Mouse (Mus musculus) adrenal gland, adult 2 months (tissue): Measurements from ENCODE around the gene Ikbip. TPM values are rescaled to one million over a fixed set of nuclear protein-coding genes. Genes with fewer than 3 reads are reported as not detected.
A peak's percentile ranks its signal among the peaks of the same experiment; 100 is the strongest.

ENCODE experiments used
- DNase-seq: peaks from one replicate; pipeline ENCODE4 v3.0.0; 2021
- long read RNA-seq: library from polyadenylated mRNA; stranded (forward); transcript quantifications from one replicate; pipeline ENCODE4 v2.0.0, GENCODE M21; 2021
- polyA plus RNA-seq: library from polyadenylated mRNA; depleted of rRNA; stranded (reverse); fragments of >200 nt; gene quantifications from 2 replicates; pipeline ENCODE4 v1.2.3, GENCODE M21; 2012; rRNA removed
- total RNA-seq, 2 experiments: library from RNA; stranded (reverse); gene quantifications; 2 replicates each; pipeline ENCODE4 v1.2.3; 2021

The Ikbip gene
- 10 to 100 TPM; 33.1 to 43.7 TPM for total RNA-seq
- polyA plus RNA-seq = 1.2 and 2.2 TPM in 2 replicates
- long read RNA-seq, transcript Ikbip-202 (3 exons, 1,328 nt) = major isoform, 9 of 17 reads
- long read RNA-seq, transcript Ikbip-201 (3 exons, 3,232 nt) = minor isoform, 6 of 17 reads
- long read RNA-seq, partial matches to known transcripts = 0 of 17 reads
- long read RNA-seq, other reads (novel, unspliced or antisense) = 2 of 17 reads

DNA sequence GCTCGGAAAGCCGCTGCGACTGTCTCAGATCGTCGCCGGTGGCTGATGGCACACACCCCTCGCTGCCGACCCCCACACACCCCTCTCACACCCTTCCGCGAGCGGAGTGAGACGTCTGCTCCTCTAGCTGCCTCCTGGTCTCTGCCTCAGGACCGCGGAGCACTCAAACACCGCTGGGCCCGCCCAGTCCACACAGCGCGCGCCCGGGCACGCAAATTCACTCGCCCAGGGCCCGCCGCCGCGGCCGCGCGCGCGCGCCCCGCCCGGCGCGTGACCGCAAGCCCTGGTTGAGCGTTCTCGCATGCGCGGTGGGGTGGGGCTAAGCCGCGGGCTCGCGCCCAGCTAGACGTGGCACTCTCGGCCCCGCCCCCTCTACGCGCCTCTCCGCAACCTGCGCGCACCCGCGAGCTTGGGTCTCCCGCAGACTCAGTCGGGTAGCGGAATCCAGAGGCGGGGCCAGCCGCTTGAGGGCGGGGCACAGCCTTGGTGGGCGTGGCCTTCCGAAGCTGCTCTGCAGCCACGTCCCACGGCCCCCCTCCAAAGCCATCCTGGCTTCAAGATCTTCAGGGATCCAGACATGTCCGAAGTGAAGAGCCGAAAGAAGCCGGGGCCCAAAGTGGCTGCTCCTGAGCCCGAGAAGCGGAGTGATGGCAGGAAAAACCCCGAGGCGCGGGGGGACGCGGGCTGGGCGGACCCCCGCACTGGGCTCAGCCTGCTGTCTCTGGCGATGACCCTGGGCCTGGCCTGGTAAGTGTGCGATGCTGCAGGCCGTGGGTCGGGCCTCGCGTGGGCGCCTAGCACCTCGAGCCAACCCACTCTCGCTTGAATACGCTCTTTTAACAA, at the start of gene Ikbip, which contains the start of gene Apaf1:
Gene Ikbip (plus strand): TSS at position 391 of the 843 bp plus-strand sequence.
Gene Apaf1 (minus strand): TSS at position 221 of the 843 bp plus-strand sequence.
- peak; percentile 100 for DNase-seq

DNA sequence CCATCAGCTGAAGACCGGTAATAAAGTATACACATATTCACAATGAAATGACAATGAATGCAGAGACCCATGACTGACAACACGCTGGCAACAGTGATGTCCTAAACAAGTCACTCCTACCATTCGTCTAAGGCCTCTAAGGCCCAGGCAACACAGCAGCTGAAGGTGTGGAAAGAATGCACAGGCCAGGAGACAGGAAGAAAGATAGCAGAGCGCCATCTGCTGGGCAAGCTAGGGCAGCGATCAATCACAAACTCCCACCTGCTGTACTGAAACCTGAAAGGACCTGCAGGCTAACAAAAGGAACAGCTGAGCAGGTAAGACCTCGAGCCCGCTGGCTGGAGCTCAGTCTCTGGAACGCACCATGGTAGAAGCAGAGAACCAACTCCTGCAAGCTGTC, 48.8 kb upstream of the Ikbip start:
- DNase-seq = peak; percentile 43

DNA sequence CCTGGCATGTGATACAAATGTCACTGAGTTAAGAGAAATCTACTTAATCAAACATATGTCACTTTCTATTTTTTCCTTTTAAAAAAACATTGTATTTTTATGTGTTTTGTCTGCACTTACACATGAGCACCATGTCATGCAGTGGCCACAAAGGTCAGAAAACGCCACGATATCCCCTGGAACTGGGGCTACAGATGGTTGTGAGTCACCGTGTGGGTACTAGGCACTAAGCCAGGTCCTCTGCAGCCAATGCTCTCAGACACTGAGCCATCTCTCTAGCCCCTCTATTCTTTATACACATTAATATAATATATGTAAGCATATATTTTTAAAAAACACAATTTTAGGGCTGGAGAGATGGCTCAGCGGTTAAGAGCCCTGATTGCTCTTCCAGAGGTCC, 33.0 kb upstream of the Ikbip start:
- peak; percentile 46 for DNase-seq

DNA sequence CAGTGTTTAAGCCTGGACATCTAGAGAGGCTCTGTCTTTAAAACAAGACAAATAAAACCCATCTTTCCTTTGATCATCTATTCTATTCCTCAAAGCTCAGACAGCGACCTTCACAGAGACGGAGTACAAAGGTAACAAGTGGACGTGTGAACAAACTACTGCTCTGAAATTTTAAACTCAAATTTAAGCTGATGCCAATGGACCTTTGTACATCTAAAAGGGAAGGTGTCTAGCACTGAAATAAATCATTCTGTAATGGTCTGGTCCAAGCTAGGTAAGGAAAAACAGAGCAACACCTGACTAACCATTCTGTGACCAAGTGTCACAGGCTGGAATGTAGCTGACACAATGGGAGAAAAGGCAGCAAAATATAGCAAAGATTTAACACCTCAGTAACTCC, 31.6 kb upstream of the Ikbip start:
- DNase-seq = no peak

DNA sequence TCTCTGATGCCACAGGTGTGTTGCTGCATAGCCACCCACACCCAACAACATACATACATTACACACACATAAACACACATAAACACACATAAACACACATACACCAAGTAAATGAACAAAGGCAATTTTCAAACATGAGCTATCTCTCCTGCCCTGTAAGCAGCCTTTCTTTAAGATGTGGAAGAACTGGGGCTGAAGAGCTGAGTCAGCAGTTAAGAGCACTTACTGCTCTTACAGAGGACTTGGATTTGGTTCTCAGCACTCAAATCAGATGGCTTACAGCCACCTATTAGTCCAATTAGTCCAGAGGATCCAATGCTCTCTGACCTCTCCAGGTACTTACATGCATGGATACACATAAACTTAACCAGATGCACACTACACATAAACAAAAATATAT, 30.0 kb upstream of the Ikbip start:
- DNase-seq = no peak

DNA sequence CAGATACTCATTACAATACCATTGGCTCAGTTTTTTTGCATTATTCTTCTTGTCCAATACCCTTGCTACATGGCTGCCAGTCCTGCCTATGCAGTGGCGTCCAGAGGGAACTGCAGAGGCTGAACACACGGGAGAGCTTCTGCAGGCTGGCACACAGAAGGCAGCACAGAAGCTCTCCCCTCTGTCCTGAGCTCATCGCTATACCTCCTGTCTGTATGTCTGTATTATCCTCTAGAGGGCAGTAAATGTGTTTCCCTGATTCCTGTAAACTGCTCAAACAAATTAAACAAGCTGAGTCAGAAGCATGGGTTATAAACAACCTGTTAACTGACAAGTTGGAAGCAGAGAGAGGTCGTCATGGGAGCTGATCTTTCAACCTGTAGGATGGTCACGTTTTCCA, 22.0 kb upstream of the Ikbip start:
- no peak for DNase-seq

DNA sequence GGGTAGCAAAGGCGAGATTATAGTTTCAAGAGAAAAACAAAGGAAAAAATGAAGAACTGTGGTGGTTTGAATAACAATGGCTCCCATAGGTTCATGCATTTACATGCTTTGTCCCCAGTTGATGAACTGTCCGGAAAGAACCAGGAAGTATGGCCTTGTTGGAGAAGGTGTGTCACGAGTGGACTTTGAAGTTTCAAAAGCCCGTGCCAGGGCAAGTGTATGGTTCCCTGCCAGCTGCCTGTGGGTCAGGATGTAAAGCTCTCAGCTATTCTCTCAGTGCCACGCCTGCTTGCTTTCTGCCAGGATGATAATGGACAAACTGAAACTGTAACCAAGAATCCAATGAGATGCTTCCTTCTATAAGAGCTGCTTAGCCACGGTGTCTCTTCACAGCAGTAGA, 20.4 kb upstream of the Ikbip start:
- no peak for DNase-seq

DNA sequence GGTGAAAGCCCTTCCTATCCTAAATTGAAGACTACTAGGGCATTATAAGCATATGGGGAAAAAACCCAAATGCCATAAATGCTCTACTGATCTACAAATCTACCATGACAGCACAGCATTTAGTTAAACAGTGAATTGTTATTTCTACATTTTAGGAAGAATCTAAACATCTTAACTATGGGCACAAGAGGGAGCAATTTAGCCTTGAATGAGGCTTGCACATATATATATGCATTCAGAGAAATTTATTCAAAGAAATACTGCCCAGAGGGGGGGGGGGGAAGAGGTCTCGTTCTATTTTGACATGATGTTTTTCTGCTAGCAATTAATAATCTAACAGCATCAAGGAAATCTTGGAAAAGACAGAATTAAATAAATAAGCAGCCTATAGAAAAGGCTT, 11.0 kb upstream of the Ikbip start:
- DNase-seq = no peak

DNA sequence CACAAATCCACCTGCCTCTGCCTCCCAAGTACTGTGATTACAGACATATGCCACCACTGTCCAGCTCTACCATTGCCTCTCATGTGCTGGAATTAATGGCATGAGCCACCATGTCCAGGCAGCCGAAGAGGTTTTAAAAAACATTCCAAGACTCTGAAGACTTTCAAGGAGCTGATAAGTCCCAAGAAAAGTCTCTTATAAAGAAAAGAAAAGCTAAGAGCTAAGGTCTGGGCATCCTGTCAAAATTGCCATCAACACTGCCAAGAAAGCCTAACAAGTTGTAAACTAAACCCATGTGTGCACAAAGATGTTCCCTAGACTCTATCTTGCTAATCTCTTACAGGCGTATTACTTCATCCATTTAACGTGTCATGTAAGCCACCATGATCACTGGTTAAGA, 9.4 kb upstream of the Ikbip start:
- no peak for DNase-seq

DNA sequence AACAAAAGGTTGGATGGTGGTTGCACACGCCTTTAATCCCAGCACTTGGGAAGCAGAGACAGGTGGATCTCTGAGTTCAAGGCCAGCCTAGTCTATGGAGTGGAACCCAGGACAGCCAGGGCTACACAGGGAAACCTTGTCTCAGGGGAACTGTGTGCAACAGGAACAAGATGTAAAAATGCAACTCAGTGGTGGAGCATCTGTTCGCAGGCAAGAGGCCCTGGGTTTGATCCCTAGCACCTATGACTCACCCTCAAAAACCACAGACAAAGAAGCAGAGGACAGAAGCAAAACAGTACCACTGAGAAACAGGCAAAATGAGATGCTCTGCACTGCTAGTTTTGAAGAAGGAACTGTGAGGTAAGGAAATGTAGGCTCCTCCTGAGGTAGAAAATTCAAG, 6.1 kb upstream of the Ikbip start:
- DNase-seq = no peak

DNA sequence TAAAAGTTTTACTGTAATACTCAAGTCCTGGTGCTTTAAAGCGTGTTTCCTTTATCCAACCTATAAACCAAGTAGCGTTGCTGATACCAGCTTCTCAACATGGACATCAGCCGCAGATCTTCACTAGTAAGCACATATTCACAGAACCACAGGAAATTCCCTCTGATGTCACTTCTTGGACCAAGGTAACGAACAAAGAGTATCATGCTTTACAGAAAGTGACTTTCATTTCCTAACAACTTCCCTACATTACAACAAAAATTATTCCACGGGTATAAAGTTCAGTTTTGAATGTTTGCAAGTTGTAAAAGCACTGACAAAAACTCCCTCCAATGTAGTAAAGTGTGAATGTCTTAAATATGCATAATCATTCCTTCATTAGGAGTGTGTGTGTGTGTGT, 2.2 kb upstream of the Ikbip start:
- no peak for DNase-seq

DNA sequence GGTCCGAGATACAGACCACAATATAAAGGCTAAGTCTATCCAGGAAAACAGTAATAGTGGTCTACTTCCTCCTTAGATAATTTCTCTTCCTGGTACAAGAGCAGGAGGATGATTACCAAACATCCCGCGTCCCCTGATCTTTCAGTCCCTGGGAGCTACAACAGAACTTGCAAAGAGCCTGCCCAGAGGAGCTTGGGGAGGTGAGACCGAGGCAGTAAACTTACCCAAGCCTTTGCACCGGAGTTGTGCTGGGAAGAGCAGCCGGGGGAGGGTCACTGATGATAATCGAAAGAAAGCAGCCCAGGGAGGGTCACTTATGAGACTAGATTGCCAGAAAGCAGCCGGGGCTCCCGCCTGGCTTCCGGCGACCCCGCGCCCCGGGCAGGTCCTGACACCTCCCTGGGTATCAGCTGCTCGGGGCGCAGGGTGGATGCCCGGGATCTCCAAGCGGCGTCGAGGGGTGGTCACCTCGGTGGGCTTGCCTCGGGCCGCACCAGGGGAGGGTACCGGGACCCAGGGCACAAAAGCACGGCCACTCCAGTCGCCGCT, 707 bp upstream of the Ikbip start:
- no peak for DNase-seq

DNA sequence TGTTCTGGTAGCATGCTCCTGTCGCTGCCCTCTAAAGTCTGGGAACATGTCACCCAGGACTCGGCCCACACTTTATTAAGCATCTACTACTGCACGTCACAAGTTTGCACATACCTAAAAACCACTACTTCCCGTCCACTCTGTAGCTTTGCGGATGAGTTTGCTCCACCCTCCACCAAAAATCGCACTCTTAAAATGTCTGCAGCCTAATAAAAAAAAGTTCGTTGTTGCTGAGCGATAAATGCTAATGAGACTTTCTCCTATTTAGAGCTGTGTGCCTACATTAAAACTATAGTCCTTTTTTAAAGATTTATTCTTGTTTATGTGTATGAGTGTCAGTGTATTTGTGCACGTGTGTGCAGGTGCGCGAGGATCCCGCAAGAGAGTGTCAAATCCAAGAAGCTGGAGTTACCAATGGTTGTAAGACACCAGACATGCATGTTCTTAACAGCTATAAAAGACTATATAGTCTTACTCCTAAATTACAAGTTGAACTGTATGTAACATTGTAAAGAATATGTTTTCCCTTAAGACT, 720 bp downstream of the Ikbip start:
- no peak for DNase-seq

DNA sequence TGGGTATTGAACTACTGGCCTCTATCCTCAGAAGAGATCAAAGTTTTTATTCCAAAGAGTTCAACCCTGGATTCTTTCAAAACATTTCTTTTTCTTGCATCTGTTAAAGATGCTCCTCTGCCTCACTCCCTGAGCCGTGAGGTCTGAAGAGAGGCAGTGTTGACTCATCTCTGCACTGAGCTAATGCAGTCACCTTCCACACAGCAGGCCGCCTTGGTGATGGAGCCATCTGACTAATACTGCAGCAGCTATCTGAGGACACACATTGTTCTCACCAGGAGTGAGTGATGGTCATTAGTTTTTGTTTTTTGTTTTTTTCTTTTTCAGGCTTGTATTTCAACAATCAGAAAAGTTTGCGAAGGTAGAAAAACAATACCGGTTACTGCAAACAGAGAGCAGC, 10.1 kb downstream of the Ikbip start:
- DNase-seq = peak; percentile 39

DNA sequence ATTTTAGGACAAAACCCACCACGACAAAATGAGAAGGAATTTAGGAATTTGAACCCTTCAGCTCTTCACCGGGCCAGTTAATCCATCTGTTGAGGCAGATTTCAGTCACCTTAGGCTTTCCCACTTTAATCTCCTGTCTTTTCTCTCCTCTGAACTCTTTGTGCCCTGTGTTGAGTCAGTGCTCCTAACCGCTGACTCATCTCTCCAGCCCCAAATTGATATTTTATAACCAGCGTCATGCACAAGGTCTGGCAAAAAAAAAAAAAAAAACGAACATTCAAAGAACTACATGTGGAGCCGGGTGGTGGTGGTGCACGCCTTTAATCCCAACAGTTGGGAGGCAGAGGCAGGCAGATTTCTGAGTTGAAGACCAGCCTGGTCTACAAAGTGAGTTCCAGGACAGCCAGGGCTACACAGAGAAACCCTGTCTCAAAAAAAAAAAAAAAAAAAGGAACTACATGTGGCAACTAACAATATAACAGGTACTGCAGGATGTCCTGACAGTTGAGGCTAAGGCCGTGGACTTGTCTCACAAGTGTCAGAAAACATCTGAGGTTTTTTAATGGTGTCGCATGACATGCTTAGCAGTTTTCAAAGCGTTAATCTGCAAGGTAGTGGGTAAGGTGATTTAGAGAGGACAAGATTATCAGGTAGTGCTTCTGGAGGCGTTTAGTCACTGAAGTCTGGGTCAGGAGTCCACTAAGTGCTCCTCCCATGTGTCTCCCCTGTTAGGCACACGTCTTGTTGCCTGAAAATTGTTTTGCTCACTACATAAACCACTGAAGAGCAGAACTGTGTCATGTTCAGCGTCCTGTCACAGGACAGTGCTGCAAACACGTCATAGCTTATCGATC, 11.7 kb downstream of the Ikbip start:
- DNase-seq = peak; percentile 34

DNA sequence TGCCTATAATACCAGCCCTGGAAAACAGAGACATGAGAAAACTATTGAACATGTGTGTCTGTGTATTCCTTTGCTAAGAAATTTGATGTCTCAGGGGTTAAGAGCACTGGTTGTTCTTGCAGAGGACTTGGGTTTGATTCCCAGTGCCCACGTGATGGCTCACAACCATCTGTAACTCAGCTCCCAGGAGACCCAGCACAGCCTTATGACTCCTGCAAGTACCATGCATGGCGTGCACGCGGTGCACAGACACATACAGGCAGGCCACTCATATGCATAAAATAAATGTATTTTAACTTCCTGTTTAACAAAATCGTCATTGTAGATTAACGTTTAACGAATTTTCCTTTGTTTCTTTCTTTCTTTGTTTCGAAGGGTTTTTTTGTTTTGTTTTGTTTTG, 15.3 kb downstream of the Ikbip start:
- DNase-seq = no peak

DNA sequence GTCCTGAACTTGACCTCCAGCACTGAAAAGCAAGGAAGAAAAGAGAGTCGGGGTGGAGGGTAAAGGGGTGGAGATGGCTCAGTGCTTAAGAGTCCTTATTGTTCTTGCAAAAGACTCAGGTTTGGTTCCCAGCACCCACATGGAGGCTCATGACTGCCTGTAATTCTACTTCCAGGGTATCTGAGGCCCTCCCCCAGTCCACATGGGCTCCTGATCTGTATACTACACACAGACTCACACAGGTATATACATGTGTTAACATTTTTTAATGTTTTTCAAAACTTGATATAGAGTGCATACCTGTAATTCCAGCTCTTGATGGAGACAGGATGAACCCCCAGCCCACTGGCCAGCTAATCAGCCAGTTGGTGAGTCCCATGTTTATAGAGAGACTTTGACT, 17.4 kb downstream of the Ikbip start:
- DNase-seq = no peak

DNA sequence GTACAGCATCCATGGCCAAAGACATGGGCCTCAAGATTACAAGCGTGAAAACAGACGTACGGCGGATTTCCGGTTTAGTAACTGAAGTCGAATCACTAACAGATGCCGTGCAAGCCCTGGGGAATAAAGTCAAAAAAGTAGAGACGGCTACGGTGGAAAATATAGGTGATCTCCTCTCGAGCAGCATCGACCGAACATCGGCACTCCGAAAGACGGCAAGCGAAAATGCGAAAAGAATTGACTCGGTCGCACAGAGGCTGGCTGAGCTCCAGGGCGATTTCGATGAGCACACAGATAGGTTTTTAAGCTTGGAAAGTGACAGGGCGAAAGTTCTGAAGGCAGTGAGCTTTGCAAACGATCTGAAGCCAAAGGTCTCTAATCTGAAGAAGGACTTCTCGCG, 19.2 kb downstream of the Ikbip start:
- DNase-seq = no peak

DNA sequence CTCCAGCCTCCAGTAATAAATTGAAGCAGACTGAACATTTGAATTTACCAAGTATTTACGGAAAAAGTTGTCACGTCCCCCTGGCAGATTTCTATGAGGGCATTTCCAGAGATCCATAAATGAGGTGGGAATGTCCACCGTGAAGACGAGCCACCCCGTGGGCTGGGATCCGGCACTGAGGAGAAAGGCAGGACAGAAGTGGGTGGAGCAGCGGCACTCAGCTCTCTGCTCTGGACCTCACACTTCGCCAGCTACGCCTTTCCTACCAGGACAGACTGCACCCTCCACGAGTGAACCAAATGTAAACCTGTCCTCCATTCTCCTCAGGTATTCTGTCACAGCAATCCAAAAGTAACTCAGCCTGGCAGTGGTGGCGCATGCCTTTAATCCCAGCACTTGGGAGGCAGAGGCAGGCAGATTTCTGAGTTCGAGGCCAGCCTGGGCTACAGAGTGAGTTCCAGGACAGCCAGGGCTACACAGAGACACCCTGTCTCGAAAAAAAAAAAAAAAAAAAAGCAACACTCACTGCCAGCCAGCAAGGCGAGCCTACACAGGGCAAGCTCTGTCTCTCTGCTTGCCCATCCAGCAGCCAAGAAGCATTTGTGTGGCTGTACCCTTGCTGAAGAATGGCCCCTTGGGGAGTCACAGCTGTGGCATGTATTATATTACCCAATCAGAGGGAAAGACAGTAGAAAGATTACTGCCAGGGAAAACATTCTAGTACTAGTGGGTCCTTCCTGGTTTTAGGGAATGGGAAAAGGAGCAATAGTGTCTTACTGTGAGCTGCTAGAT, 20.3 kb downstream of the Ikbip start:
- no peak for DNase-seq

DNA sequence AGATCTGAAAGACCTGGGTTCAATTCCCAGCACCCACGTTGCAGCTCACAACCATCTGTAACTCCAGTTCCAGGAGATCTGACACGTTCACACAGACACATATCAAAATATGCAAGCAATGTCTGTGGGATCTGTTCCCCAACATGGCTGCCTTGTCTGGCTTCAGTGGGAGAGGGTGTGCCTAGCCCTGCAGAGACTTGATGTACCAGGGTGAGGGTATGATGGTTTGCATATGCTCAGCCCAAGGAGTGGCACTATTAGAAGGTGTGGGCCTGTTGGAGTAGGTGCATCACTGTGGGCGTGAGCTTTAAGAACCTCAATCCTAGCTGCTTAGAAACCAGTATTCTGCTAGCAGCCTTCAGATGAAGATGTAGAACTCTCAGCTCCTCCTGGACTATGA, 23.2 kb downstream of the Ikbip start:
- DNase-seq = no peak

DNA sequence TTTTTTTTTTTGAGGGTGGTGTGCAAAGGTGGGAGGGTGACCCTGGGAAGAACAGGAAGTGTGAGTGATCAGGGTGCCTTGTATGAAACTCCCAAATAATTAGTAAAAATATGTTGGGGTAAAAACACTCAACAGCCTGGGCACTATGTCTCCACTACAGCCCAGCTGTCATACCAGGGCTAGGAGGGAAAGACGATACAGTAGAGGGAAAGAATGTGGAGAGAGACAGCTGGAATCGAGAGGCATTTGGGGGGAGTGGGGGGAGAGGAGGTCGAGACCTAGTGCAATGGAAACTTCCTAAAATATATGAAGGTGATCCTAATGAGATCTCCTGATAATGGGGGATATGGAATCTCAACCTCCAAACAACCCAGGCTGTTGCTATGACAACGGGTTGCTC, 27.1 kb downstream of the Ikbip start:
- DNase-seq = no peak
